Mouse (Mus musculus) 3T3-L1 (cell line): ENCODE data around the gene Nat8f1.
"Not testable (repeated sequence)": the region's sequence is repeated elsewhere in the genome, so short reads cannot be mapped to it uniquely, and the experiment has no call there.

Experiments
- DNase-seq: peaks from one replicate; pipeline ENCODE4 v3.0.0-alpha.2; 2015; ENCODE audit warnings: low read depth, low spot score

Gene Nat8f1

GRCm38 (mm10) chr6:85908341-85908740 is 7.1 kb downstream of the Nat8f1 start:
- no peak for DNase-seq

GRCm38 (mm10) chr6:85906911-85907351 is 8.6 kb downstream of the Nat8f1 start:
- not testable (repeated sequence) for DNase-seq

DNA sequence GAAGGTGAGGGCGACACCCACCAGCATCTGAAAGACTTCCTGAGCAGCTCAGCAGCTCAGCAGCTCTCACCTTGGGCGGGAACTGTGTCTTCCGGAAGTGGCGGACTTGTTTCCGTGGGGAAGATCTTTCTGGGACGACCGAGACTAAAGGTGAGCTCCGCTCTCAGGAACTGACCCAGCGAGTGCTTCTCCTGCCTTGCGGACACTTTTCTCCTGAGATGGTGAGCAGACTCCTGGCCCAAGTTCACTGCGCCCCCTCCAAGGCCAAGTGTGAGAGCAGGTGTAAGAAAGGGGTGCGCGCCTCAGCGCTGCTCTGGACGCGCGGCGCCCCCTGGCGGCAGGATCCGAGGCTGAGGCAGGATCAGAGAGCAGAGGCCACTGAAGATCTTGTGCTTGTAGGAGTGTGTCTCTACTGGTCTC is 10.8 kb downstream of the Nat8f1 start, which contains the start of gene Nat8f4:
Gene Nat8f4 (minus strand): TSS at position 243 of the 420 bp plus-strand sequence.
- DNase-seq = not testable (repeated sequence)

- no peak for DNase-seq
These were observed 13.2 kb downstream of the Nat8f1 start for GRCm38 (mm10) chr6:85902303-85902702.

GRCm38 (mm10) chr6:85898596-85899475 is 16.7 kb downstream of the Nat8f1 start:
- not testable (repeated sequence) for DNase-seq

GRCm38 (mm10) chr6:85895061-85895648 is 20.3 kb downstream of the Nat8f1 start:
- DNase-seq = not testable (repeated sequence)

GRCm38 (mm10) chr6:85888961-85889360 is 26.5 kb downstream of the Nat8f1 start:
- no peak for DNase-seq

DNA sequence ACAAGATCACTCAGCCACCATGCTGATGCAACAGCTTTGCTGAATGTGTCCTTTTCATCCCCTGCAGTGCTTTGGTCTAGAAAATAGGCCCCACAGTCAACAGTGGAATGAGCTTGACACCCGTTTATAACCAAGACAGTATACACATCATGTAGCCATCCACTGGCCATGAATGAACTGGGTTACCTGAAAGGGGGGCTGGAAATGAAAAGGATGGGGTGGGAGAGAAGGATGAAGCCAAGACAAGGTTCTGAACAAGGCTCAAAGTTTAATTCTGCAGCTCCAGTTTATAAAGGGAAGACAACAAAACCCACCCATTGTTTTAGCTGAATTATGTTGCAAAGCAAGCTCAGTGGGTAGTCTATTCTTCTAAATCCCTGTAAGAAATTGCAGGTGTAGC is 31.2 kb downstream of the Nat8f1 start:
- no peak for DNase-seq

DNA sequence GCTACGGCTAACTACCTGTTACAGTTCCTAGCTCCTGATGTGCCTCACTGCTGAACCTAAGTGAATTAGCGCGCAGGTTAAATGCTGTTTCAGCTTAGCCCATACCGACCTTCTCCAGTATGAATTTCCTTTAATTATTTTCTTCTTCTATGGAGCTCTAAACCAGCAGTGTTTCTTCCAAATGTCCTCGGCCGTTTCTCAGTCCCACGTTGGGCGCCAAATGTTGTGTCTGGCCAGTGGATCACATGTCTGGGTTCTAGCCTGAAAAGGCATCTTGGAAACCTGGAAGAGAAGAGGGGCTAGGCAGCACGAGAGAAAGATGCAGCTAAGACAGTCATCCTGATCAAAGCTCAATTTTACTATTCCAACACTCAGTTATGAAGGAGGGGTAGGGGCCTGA is 32.2 kb downstream of the Nat8f1 start:
- DNase-seq = not testable (repeated sequence)

- DNase-seq = not testable (repeated sequence)
These were observed 46.5 kb downstream of the Nat8f1 start, which contains the start of gene Nat8f2 for GRCm38 (mm10) chr6:85869006-85869405. TSS of gene Nat8f2 (minus strand) at chr6:85869158.

DNA sequence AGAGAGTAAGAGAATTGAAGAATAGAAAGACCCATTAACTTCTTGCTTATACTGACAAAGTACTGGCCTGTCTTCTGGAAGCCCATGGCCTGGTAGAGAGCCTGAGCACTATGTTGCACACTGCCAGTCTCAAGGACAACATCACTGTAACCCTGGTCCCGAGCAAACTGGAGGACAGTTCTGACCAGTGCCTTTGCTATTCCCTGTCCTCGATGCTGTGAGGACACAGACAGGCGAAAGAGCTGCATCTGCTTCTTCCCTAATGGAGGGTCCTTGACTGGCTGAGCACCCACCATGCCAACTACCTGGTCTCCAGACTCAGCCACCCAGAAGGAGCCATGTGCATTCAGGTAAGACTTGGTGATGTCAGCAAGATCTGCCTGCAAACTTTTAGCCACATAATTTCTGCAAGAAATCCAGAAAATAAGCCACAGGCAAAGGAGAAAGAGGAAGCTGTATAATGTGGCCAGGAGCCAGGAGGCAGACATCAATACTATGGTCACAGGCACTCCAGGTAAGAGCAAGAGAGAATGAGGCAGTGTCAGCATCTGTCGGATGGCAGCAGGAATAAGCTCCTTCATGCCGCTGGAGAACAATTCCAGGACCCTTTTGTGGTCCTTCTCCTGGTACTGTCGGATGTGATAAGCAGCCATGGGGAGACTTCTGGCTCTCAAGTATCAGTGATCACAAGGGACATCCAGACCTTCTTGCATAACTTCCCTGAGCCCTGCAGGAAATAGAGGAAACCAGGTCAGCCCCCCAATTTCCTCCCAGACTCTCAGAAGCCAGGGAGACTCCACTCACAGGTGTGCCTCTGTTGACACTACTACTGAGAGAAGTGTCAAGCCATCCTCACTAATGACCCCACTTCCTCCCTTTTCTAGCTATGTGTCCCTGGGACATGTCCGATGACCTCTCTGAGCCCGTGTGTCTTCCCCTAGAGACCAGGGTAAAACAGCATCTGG is 47.5 kb downstream of the Nat8f1 start:
- DNase-seq = no peak

- DNase-seq = not testable (repeated sequence)
These were observed 48.5 kb downstream of the Nat8f1 start for GRCm38 (mm10) chr6:85866995-85867394.

DNA sequence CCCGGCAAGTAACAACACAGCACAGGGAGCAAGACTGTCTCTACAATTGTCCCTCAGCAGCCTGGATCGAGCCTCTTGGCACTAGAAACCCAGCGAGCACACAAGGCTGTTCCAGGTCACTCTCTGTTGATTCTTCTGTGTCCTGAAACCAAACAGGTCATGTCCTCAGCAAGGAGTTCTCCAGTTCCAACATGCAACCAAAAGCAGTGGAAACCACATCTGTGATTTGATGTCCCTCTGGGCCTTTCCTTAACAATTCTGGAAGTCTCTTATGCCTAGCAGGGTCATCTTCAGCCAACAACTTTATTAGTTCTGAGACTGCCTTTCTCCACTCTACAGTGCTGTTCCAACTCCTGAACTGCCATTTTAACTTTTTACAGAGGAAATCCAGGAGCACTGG is 49.3 kb downstream of the Nat8f1 start:
- DNase-seq = not testable (repeated sequence)

DNA sequence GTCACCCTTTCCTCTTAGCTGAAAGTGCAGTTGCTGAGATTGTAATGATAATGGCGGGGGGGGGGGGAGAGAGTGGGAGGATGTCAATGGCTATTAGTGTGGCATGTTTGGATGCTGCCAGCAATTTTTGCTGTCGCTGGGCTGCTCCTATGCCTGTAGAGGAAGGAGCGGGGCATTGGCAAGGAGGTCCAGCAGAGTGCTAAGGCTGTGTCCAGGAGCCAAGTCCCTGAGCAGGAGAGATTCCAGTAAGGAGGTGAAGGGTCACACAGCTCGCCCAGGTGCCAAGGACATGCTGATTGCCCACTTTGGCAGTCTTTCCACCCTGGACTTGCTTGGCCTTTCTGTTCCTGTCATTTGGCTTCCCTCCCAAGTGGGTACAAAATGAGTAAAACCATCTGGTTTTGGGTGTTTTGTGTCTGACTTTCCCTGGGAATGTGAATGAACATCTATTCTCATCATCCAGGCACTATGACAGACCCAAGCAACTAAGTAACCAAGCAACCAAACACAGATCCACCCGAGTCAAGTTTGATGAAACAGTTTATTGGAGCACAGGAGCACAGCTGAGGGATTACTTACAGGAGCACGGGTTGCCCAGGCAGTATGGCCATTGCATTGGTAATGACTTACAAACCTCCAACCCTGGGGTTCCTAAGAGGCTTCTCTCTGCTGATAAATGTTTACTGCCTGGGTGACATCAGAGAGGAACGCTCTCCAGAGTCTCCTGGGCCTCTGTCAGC is 50.4 kb downstream of the Nat8f1 start:
- DNase-seq = not testable (repeated sequence)

GRCm38 (mm10) chr6:85863840-85864239 is 51.6 kb downstream of the Nat8f1 start:
- no peak for DNase-seq

- no peak for DNase-seq
These were observed 52.4 kb downstream of the Nat8f1 start for GRCm38 (mm10) chr6:85863136-85863535.

DNA sequence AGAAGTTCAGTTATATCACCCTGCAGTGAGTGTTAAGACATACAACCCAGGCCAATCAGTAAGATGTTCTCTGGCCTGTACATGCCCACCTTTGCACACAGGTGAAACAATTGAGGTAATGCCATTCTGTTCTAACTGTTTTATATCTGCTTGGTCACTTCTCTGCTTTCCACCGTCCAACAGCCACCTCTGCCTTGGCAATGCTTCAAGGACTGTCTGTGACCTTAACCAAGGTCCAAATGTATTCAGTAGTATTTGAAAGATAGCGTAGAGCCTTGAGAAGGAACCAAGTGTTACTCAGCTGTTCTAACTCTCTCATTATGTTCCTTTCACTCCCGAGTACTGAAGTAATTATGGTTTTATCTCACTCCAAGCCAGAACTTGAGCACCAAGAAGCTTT is 52.9 kb downstream of the Nat8f1 start:
- DNase-seq = no peak

DNA sequence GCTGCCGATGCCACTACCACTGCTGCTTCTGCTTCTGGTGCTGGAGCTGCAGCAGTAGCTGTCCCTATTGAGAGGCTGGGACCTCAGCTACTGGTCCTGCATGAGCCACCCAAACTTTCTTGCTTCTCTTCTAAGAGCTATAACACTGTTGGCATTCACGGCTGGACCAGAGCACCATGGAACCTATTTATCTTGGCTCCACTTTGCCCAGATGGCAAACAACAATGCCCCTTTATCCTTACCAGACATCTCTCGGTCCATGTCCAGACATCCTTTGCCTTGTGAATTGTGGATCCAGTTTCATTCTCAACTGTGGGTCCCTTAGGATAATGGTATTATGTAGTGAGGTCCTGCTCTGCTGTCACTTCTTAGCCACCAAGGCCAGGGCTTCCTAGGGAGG is 54.2 kb downstream of the Nat8f1 start:
- DNase-seq = no peak
